Mouse (Mus musculus): ENCODE data around the gene Upk3b. TPM values are rescaled to one million over a fixed set of nuclear protein-coding genes. Genes with fewer than 3 reads are reported as not detected.

The Upk3b gene
- 10 to 100 TPM; 24.8 to 26.5 TPM for total RNA-seq (2021)
- long read RNA-seq, experiment 1, transcript Upk3b-201 (6 exons, 3,530 nt) = major isoform, 59 of 61 reads
- long read RNA-seq, experiment 1, partial matches to known transcripts = 1 of 61 reads
- long read RNA-seq, experiment 1, other reads (novel, unspliced or antisense) = 1 of 61 reads
- long read RNA-seq, experiment 2, transcript Upk3b-201 (6 exons, 3,530 nt) = major isoform, 56 of 58 reads
- long read RNA-seq, experiment 2, partial matches to known transcripts = 1 of 58 reads
- long read RNA-seq, experiment 2, other reads (novel, unspliced or antisense) = 1 of 58 reads

DNA sequence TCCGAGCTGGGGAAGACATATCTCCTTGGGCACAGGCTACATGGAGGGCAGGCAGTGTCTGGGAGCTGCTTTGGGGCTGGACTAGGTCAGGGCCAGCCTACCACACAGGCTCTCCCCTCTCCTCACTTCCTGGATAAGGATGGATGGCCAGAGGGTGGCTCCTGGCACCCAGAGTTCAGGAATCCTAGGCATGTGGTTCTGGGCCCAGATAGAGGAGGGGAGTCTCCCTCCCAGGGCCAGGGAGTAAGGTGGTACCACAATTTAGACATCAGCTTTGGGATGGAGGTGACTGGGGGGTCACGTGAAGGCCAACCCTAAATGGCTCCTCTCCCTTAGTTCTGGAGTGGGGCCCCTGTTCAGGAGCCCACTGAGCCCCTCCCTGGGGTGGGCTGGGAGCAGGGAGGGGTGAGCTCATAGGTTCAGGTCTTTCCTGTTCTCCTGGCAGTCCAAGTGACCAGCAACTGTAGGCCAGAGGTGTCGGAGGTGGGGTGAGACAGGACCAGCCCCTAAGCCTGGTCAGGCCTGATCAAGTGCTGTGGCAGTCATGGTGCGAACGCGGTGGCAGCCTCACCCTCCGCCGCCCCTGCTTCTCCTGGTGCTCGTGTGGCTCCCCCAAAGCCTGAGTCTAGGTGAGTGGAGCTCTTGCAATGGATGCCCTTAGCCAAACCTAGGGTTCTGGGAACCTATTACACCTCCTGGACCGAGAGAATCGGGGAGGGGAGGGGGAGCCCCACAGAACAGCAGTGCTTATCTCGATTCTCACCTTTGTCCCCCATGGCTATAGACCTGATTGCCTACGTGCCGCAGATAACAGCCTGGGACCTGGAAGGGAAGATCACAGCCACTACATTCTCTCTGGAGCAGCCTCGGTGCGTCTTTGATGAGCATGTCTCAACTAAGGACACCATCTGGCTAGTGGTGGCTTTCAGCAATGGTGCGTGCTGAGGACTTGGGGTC lies at the start of gene Upk3b:
Upk3b (plus strand) TSS at position 239 of the 957 bp plus-strand sequence.
- intact Hi-C loops (cut with DNase I) = no loop called here
- no peak for DNase-seq

DNA sequence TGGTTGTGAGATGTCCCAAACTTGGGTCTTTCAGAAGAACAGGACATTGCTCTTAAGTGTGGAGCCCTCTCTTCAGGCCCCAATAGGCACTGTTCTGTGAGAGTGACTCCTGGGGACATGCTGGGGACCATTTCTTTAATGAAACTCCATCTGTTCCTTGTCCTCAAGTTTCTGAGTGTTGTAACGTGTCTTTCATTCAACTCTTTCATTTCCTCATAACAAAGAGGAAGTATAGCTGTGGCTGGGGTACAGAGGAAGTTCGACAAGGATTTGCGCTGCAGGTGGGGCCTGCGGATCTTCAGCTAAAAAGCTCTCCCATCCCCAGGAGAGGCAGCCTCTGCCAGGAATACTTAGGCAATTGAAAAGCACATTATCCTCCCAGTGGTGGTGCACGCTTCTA lies 47.7 kb upstream of the Upk3b start:
- DNase-seq = no peak
- intact Hi-C loops (cut with DNase I) = no loop called here

DNA sequence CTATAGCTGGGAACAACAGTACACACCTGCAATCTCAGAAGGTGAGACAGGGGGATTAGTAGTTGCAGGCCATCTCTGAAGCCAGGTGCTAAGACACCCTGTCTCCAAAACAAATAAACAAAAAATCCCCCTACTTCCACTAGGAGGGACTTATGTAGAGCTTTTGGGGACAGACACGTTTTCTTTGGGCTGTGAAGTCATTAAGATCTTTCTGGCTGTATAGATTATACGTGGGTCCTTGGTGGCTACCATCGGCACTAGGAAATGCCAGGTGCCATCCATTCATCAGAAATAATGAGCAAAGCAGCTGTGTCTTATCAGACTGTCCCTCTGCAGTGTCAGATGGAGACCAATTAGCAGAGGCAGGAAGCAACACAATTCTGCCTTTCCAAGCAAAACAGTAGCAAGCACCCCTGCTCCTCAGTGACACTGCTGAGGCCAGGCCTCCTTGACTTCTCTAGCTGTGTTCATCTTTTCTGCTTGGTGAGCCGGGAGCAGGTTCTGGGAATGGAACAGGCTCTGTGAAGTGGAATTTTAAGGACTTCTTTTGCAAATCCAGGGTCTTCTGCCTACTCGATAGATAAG lies 44.8 kb upstream of the Upk3b start:
- intact Hi-C loops (cut with DNase I) = no loop called here
- DNase-seq = no peak

DNA sequence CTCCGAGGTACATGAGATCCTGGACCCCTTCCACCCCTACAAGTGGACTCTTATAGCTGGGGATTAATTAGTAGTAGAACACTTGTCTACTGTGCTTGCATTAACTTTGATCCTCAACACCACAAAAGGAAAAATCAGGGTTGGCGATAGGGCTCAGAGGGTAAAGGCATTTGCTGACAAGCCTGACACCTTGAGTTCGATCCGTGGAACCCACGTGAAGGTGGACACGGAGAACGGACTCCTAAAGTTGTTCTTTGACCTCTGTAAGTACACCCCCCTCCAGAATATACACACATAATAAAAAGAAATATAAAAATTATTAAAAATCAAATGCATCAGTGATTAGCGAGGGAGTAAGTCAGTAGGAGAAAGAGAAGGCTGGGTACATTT lies 44.0 kb upstream of the Upk3b start:
- DNase-seq = no peak
- intact Hi-C loops (cut with DNase I) = no loop called here

DNA sequence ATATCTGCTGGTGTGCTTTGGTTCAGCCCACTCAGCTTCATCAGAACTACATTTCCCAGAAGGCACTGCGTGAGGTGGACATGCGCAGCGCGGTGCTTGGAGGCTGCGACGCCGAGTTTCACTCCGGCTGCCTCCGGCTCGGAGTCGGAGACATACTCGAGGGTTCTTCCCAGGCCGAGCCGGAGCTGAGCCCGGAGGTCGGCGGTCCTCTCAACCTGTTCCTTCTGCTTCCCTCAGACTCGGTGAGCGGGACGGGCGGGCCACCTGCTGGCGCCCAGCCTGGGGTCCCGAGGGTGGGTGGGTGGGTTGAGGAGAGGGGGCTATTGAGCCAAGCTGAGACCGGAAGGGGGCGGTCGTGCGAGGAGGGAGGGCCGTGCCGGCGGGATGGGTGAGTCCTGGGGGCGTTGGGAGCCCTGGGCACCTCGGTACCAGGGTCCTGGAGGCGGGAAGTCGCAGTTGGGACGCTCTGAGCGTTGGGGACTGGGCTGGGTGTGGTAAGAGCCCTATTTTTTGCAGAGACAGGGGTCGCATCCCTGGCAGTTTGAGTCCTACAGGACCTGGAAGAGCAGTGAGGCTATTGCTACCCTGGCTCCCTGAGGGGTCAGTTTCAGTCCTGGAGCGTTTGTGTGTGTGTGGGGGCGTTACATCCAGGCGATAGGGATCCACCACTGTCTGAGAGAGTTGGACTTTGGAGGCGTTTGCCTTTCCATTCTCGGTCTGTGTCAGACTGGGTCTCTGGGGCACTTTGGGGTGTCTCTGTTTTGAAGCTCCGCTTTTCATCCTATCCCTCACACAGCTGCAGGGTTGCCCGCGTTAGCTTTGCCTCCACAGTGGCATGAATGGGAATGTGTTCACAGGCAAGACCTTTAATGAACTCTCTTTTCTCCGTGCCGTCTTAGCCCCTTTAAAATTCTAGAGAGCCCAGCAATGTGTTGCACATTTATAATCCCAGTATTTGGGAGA lies 43.3 kb upstream of the Upk3b start, which contains the start of gene Dtx2:
Dtx2 (plus strand) TSS at position 76 of the 963 bp plus-strand sequence.
- DNase-seq = peak; percentile 87 to 95
- intact Hi-C loops (cut with DNase I) = no loop called here

DNA sequence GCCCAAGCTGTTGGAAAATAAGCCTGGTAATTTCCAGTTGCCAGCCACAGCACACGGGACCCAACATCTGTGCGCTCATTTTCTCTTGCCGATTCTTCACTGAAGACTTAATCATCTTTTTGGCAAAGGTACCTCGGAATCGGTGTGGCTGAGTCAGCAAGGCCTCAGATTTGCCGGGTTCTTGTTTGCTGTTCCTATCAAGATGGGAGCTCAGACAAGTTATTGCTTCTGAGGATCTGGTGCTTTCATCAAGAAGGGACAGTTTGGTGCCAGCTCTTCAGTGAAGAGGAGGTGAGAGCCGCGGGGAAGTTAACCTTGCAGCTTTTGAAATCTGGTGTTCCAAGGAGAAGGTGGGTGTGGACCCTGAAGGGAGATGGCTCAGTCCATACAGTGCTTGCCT lies 42.1 kb upstream of the Upk3b start:
- no peak for DNase-seq
- intact Hi-C loops (cut with DNase I) = loop anchor here (2.0 kb wide), 1 partner anchor 13 kb away; no protein-coding TSS in a partner anchor

DNA sequence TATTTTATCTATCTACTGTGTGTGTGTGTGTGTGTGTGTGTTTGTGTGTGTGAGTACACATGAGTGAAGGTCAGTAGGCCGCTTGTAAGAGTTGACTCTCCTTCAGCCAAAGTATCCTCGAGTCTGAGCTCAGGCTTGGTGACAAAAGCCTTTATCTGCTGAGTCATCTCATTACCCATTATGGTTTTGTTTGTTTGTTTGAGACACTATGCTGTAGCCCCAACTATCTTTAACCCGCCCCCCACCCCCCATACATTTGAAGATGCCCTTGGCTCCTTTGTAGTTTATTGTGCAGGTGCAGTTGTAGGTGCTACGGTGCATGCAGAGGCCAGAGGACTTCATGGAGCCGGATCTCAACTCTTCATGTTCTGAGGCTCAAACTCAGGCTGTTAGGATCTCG lies 37.1 kb upstream of the Upk3b start:
- DNase-seq = no peak
- intact Hi-C loops (cut with DNase I) = no loop called here

DNA sequence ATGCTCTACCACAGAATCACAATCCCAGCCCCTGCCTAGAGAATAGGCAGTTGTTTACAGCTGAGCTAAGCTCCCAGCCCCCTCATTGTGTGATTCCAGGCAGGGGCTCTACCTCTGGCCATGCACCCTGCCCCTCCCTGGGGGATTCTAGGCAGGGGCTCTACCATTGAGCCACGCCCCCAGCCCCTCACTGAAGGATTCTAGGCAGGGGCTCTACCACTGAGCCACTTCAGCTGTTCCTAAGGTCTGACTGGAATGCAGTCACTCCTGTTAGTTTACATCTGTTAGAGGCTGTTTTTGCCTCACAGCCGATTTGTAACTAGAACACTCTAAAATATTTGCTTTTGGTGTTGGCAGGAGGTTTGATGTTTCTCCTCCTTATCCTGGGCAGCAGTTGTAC lies 36.0 kb upstream of the Upk3b start:
- DNase-seq = no peak

DNA sequence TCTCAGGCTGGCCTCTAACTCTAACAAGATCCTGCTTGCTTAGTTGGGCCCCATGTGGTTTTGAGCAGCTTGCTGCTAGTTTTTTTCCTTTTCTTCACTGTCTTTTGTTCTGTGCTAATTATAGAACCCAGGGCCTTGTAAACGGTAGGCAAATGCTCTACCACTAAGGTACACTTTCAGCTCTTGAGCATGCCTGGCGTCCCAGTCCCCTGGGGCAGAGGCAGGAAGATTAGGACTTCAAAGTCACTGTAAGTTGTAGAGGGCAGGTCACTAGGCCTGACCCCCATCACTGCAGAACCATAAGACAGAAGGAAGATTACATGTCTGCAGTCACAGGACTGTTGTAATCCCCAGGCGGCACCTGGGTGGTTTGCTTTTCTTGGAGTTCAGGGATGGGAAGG lies 35.5 kb upstream of the Upk3b start:
- intact Hi-C loops (cut with DNase I) = no loop called here
- DNase-seq = no peak

More for the DNA sequence above, 36.0 kb upstream of the Upk3b start:
- intact Hi-C loops (cut with DNase I) = no loop called here

DNA sequence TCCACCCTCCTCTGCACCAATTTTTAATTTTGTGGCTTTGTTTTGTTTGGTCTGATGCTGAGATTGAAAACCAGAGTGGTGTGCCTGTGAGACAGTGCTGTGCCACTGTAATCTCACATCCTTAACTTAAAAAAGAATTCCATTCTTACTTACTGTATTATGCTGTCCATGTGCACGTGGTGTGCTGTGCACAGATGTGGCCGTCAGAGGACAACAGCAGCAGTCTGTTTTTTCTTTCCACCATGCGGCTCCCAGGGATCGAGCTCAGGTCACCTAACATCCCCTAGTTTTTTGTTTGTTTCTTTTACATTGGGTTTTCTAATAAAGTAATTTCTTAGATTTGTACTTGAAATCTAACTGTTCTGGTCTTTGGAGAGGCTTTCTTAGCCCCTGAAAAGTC lies 33.8 kb upstream of the Upk3b start:
- intact Hi-C loops (cut with DNase I) = no loop called here
- no peak for DNase-seq

DNA sequence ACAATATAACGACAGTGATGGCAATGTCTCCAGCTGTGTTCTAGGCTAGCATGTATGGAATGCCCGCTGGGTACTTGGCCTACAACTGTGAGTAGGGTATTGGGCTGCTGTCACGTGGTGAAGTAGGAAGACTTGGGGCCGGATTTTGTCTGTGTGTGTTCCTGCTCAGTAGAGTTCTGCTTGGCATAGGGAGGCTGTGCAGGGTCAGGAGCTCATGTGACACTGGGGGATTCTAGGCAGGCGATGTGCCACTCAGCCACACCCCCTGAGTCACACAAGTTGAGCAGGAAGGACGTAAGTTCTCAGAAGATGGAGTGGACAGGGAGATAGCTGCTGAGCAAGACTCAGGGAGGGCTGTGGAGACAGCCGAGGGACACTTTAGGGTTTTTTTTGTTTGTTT lies 30.6 kb upstream of the Upk3b start:
- DNase-seq = no peak
- intact Hi-C loops (cut with DNase I) = no loop called here

DNA sequence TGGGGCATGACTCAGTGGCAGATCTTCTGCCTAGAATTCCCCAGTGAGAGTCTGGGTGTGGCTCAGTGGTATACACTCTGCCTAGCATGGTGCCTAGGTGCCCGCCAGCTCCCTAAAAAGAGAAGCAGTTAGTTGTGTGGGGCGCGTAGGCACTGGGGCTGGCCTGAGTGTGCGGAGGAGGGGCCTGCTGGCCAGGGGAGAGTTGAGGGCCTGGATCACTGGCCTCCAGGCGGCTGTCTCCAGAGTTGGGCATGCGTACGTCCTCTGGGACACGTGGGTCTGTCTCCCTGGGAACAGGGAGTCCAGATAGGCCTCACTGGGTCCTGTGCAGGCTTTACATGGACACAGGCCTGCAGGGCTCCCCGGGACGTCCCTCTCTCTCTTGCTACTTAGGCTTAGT lies 23.4 kb upstream of the Upk3b start:
- DNase-seq = peak; percentile 25 to 46
- intact Hi-C loops (cut with DNase I) = no loop called here

DNA sequence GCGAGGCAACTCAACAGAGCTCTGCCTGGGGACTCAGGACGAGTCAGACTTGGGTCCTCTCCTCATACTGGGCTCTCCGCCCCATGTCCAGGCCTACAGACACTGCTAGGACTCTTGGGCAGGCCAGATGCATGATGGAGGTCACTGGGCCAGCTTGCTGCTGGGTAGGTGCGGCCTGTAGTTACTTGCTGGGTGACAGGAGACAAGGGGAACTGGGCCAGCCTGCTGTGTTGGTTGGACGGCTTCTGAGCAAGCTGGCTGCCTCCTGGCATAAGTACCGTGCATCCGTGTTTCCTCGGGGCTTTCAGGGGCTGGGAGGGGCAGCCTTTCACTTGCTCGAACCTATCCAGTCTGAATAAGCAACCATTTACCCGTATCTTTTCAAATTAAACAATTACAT lies 22.7 kb upstream of the Upk3b start:
- DNase-seq = peak in 1 of 2 experiments; percentile 15
- intact Hi-C loops (cut with DNase I) = no loop called here

DNA sequence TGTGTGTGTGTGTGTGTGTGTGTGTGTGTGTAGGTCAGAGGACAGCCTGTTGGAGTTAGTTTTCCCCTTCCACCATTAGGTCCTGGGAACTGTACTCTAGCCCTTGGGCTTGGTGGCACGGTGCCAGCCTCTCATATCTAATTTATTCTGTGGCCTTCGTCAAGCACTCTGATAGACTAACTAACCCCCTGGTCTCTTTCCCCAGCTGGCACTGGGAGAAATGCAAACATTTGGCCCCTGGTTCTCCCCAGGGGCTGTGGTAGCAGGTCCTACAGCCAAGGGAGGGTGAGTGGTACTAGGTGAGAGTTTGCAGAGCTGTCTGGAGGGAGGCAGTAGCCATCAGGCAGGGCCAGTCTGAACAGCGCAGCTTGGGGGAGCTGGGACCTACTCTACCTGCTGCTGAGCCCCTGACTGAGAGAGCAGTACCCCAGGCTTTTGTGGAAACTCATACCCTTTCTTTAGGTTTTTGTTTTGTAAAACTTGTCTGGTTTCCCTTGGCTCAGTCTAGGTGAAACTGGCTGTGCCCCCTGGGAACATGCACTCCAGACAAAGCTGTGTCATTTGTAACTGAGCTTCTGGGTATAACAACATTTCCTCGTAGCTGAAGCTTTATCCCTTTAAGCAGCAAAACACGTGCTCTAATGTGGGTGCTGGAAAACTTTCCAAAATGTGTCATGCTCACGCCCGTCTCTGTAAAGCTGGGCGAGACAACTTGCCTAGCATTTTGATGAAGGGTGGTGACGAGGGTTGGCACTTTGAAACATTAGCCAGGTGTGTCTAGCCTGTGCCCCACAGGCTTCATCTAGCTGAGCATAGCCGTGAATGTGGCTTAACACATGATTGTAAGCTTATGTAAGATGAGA lies 22.1 kb upstream of the Upk3b start:
- peak; percentile 36 to 45 for DNase-seq
- intact Hi-C loops (cut with DNase I) = no loop called here

DNA sequence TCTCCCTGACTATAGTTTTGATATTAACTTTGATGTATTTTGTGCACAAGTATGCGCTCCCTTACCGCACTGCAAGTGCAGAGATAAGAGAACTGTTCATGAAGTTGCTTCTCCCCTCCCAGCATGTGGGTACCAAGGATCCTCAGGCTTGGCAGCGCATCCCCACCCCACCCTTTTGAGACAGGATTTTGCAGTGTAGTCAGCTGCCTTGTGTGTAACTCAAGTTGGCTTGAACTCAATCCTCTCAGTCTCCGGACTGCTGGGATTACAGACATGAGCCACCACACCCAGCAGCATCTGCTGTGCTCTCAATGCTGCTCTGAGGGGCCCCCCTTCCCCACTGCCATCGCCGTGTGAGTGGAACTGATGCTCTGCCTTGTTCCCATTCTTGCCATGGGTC lies 21.0 kb upstream of the Upk3b start:
- no peak for DNase-seq

DNA sequence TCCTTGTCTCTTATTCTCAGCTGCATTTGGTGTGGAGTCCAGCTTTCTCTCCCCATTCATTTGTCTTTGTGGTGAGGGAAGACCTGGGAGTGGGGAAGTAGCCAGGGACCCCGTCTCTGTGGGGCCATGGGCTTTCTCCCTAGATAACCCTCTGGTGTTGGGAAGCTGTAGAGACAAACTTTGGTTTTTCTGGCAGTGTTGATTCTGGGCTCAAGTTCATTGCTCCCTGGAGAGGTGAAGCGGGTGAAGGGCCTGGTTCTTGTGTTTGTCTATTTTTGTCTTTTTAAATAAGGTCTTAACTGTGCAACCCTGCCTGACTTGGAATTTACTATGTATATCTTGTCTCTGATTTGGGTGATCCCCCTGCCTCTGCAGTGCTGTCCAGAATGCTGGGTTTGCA lies 19.6 kb upstream of the Upk3b start:
- intact Hi-C loops (cut with DNase I) = no loop called here
- DNase-seq = no peak

More for the DNA sequence above, 21.0 kb upstream of the Upk3b start:
- intact Hi-C loops (cut with DNase I) = no loop called here

DNA sequence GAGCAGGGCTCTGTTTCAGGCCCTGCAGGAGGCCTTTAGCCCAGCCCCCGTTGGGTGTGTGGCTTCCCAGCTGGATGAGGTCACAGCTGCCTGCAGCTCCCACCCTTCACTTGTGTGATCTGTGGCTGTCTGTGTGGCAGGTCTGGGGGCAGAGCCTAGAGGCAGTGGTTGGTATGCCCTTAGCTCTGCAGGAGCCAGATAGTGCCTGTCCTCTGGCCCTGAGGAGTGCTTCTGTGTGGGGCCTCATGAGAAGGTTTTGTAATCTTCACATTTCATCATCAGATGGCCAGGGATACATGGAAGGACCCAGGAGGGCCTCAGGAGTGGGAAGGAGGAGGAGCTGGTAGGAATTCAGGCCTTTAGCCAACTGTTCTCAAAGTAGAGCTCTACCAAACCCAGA lies 18.4 kb upstream of the Upk3b start:
- intact Hi-C loops (cut with DNase I) = no loop called here
- no peak for DNase-seq

DNA sequence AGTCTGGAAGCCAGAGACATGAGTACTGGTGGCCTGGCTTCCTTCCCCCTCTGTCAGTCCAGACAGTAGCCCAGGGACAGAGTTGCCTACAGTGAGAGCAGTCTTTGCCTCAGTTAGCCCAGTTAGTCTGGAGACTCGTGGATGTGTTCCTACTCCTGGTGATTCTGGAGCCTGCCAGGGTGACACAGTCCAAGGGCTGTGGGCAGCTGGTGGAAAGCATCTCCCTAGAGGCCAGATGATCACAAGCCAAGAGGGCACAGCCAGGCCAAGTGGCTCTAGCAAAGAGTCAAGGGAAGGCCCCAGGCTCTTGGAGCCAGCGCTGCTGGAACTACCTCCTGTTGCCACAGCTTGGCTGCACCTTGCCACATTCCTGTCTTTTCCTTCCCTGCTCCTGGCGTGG lies 12.6 kb upstream of the Upk3b start:
- no peak for DNase-seq
- intact Hi-C loops (cut with DNase I) = loop anchor here (5.0 kb wide), 1 partner anchor 43 kb away; the partner anchor contains the start of gene Zp3

DNA sequence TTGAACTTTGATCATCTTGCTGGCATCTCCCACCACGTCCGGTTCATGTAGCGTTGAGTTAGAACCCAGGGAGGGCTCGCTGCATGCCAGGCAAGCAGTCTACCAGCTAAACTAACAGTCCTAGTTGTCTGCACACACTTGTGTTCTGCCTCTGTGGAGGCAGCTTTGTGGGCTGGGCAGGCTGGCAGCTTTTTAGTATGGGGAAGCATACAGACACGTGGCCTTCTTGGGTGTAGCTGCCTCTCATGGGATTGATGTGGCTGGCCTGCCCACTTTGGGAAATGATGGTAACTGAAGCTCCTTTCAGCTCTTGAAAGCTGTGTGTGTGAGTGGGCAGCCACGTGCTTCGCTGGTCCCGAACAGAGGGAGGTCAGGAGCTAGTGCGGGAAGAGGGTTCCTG lies 11.4 kb upstream of the Upk3b start:
- intact Hi-C loops (cut with DNase I) = loop anchor here (5.0 kb wide), 1 partner anchor 45 kb away; the partner anchor contains the start of gene Zp3
- no peak for DNase-seq

All from heart, postnatal 14 days (tissue).